Mouse (Mus musculus): ENCODE measurements around the gene 1500011B03Rik. TPM values are rescaled to one million over a fixed set of nuclear protein-coding genes. Genes with fewer than 3 reads are reported as not detected.
A peak's percentile ranks its signal among the peaks of the same experiment; 100 is the strongest.

1500011B03Rik gene
- polyA plus RNA-seq, 1 experiment: 5.8 TPM

DNA sequence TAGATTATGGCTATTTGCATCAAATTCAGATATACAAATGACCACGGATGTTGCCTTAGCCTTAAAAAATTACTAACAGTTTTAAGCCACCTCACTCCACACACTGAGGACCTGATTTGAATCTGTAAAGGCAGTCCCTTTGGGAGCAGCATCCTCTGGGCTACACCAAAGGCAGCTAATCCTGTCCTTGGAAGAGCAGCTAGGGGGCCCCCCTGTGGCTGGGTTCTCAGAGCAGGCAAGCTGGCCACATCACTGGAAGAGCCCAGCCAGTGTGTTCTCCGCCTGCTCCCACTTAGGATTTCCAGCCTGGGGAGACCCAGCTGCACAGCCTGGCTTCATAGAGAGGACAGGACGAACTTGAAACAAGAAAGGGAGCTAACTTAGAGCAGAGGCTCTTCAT lies 18.3 kb downstream of the 1500011B03Rik start:
- Histone ChIP-seq H3K36me3 (ENCODE audit: control insufficient read depth) (peaks cover 84% of the 10 kb centered on the region), H3K4me1 (ENCODE audit: control insufficient read depth) (peaks cover 62% of the 10 kb centered on the region), H3K4me3 (replicated peaks) (no peak overlapping the region), H3K9me3 (ENCODE audit: control insufficient read depth, low read length) (no peaks in the 10 kb centered on the region), H3K27me3 (ENCODE audit: control insufficient read depth) (no peaks in the 10 kb centered on the region)
- TF ChIP-seq TAL1 (IDR thresholded peaks at IDR 0.05; ENCODE audit: low read length) (no peak), GATA1 (IDR thresholded peaks at IDR 0.05; ENCODE audit: low read length) (no peak)

- Histone ChIP-seq H3K27me3 (ENCODE audit: control insufficient read depth) (no peaks in the 10 kb centered on the region), H3K4me3 (replicated peaks) (no peak overlapping the region), H3K4me1 (ENCODE audit: control insufficient read depth) (peaks cover 55% of the 10 kb centered on the region), H3K36me3 (ENCODE audit: control insufficient read depth) (peaks cover 85% of the 10 kb centered on the region), H3K9me3 (ENCODE audit: control insufficient read depth, low read length) (no peaks in the 10 kb centered on the region)
- TF ChIP-seq GATA1 (IDR thresholded peaks at IDR 0.05; ENCODE audit: low read length): no peak
- no peak for TF ChIP-seq TAL1 (IDR thresholded peaks at IDR 0.05; ENCODE audit: low read length)
These were observed 18.9 kb downstream of the 1500011B03Rik start for GRCm38 (mm10) chr5:114804335-114804734.

DNA sequence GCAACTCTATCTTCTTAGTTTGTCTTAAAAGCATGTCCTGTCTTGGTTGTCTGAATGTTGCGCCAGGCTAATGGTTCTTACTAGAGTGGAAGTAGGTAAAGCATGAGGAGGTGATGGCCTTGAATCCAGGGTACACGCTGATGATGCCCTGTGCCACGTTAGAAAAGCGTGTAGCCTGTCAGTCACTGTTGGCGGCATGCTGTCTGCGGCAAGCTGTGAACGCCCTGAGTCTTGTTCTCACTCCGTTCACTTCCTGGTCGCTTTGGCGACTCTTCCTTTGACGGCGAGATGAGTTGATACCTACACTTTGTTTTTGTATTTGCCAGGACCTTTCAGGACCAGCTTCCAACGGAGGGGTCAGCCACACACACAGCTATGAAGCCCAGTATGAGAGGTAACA lies 20.0 kb downstream of the 1500011B03Rik start:
- no peaks in the 10 kb centered on the region for H3K27me3 ChIP-seq (ENCODE audit: control insufficient read depth)
- TF ChIP-seq TAL1 (IDR thresholded peaks at IDR 0.05; ENCODE audit: low read length) (no peak), GATA1 (IDR thresholded peaks at IDR 0.05; ENCODE audit: low read length) (no peak)
- no peak overlapping the region for H3K4me3 ChIP-seq (replicated peaks)
- H3K36me3 ChIP-seq (ENCODE audit: control insufficient read depth): peaks cover 88% of the 10 kb centered on the region
- H3K4me1 ChIP-seq (ENCODE audit: control insufficient read depth): peaks cover 44% of the 10 kb centered on the region
- H3K9me3 ChIP-seq (ENCODE audit: control insufficient read depth, low read length): no peaks in the 10 kb centered on the region

- Histone ChIP-seq H3K9me3 (ENCODE audit: control insufficient read depth, low read length) (no peaks in the 10 kb centered on the region), H3K36me3 (ENCODE audit: control insufficient read depth) (peaks cover 98% of the 10 kb centered on the region), H3K27me3 (ENCODE audit: control insufficient read depth) (no peaks in the 10 kb centered on the region), H3K4me3 (replicated peaks) (no peak overlapping the region), H3K4me1 (ENCODE audit: control insufficient read depth) (peaks cover 33% of the 10 kb centered on the region)
- TF ChIP-seq TAL1 (IDR thresholded peaks at IDR 0.05; ENCODE audit: low read length) (no peak), GATA1 (IDR thresholded peaks at IDR 0.05; ENCODE audit: low read length) (no peak)
These were observed 21.4 kb downstream of the 1500011B03Rik start for GRCm38 (mm10) chr5:114801841-114802240.

DNA sequence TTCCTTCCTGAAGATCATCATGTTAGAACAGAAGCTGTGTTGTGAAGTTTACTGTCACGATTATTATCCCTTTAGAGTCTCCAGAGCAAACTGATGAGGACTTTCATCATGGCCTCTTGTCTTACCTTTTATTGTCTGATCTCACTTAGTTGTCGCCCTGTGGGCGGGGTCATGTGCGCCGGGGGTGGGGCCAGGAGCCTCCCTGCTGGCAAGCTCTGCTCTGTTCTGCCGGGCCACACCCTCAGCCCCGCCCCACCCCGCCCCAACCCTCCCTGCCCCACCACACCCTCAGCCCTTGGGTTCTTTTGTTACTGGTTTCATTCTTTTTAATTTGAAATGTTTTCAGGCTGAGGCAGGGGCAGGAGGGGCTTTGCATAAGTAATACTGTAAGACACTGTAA lies 22.2 kb downstream of the 1500011B03Rik start:
- H3K4me3 ChIP-seq (replicated peaks): no peak overlapping the region
- TF ChIP-seq GATA1 (IDR thresholded peaks at IDR 0.05; ENCODE audit: low read length) (no peak), TAL1 (IDR thresholded peaks at IDR 0.05; ENCODE audit: low read length) (no peak)
- H3K9me3 ChIP-seq (ENCODE audit: control insufficient read depth, low read length): peaks cover 6% of the 10 kb centered on the region
- H3K36me3 ChIP-seq (ENCODE audit: control insufficient read depth): peaks cover 97% of the 10 kb centered on the region
- H3K4me1 ChIP-seq (ENCODE audit: control insufficient read depth): peaks cover 31% of the 10 kb centered on the region
- no peaks in the 10 kb centered on the region for H3K27me3 ChIP-seq (ENCODE audit: control insufficient read depth)

DNA sequence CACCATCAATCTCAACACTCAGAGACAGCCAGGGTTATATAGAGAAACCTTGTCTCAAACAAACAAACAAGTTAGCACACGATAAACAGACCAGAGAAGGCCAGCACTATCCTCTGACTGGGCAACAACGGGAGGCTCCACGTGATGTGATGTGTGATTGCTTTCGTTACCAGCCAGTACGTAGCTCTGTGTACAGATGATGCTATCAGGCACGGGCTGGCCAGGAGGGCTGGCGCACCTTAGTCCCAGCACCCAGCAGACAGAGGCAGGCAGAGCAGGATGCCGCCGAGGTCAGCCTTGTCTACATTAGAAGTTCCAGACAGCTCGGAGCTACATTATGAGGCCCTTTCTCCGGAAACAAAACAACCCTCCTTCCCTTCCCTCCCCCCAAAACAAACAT lies 23.4 kb downstream of the 1500011B03Rik start:
- H3K27me3 ChIP-seq (ENCODE audit: control insufficient read depth): no peaks in the 10 kb centered on the region
- H3K9me3 ChIP-seq (ENCODE audit: control insufficient read depth, low read length): peaks cover 6% of the 10 kb centered on the region
- no peak overlapping the region for H3K4me3 ChIP-seq (replicated peaks)
- TF ChIP-seq GATA1 (IDR thresholded peaks at IDR 0.05; ENCODE audit: low read length) (no peak), TAL1 (IDR thresholded peaks at IDR 0.05; ENCODE audit: low read length) (no peak)
- H3K36me3 ChIP-seq (ENCODE audit: control insufficient read depth): peaks cover 96% of the 10 kb centered on the region
- peaks cover 28% of the 10 kb centered on the region for H3K4me1 ChIP-seq (ENCODE audit: control insufficient read depth)

GRCm38 (mm10) chr5:114797253-114797652 lies 26.0 kb downstream of the 1500011B03Rik start:
- Histone ChIP-seq H3K36me3 (ENCODE audit: control insufficient read depth) (peaks cover 96% of the 10 kb centered on the region), H3K4me1 (ENCODE audit: control insufficient read depth) (peaks cover 34% of the 10 kb centered on the region)
- no peak for TF ChIP-seq GATA1 (IDR thresholded peaks at IDR 0.05; ENCODE audit: low read length)
- no peak for TF ChIP-seq TAL1 (IDR thresholded peaks at IDR 0.05; ENCODE audit: low read length)

DNA sequence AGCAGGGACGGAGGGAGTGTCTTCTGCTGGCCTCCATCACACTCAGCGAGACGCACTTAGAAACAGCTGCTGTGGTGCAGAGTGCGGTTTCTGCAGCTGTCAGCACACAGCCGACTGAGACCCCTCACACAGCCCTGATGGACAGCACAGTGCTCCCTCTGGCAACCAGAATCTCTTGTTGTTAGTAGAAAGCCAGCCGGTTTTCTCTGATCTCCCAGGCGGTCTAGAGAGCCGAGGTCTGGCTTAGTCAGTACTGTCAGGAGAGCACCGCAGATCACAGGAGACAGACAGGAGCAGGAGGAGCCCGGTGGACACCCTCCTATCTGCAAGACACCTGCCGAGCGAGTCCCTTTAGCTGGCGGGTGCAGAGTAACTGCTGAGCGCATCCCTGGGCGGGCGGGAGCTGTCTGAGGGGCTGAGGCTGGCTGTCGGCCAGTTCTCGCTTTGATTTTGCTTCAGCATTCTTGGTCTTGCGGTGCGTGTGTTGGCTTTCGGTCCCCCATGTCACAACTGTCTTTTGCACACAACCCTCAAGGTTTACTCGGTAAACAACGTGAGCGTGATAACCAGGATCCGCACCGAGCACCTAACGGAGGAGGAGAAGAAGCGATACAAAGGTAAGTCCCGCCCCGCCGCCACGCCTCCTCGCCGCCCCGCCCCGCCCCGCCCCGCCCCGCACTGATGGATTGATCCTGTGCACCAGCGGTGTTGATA lies 26.8 kb downstream of the 1500011B03Rik start:
- H3K36me3 ChIP-seq (ENCODE audit: control insufficient read depth): peaks cover 97% of the 10 kb centered on the region
- TF ChIP-seq TAL1 (IDR thresholded peaks at IDR 0.05; ENCODE audit: low read length) (no peak), GATA1 (IDR thresholded peaks at IDR 0.05; ENCODE audit: low read length) (no peak)
- peaks cover 28% of the 10 kb centered on the region for H3K4me1 ChIP-seq (ENCODE audit: control insufficient read depth)
- no peaks in the 10 kb centered on the region for H3K27me3 ChIP-seq (ENCODE audit: control insufficient read depth)
- H3K4me3 ChIP-seq (replicated peaks): peak overlapping the region; percentile 8
- H3K9me3 ChIP-seq (ENCODE audit: control insufficient read depth, low read length): peaks cover 6% of the 10 kb centered on the region

More at GRCm38 (mm10) chr5:114797253-114797652, 26.0 kb downstream of the 1500011B03Rik start:
- H3K9me3 ChIP-seq (ENCODE audit: control insufficient read depth, low read length): peaks cover 6% of the 10 kb centered on the region
- H3K27me3 ChIP-seq (ENCODE audit: control insufficient read depth): no peaks in the 10 kb centered on the region
- no peak overlapping the region for H3K4me3 ChIP-seq (replicated peaks)

GRCm38 (mm10) chr5:114795653-114796052 lies 27.6 kb downstream of the 1500011B03Rik start:
- TF ChIP-seq GATA1 (IDR thresholded peaks at IDR 0.05; ENCODE audit: low read length): no peak
- no peak for TF ChIP-seq TAL1 (IDR thresholded peaks at IDR 0.05; ENCODE audit: low read length)
- Histone ChIP-seq H3K4me3 (replicated peaks) (no peak overlapping the region), H3K36me3 (ENCODE audit: control insufficient read depth) (peaks cover 98% of the 10 kb centered on the region), H3K9me3 (ENCODE audit: control insufficient read depth, low read length) (peaks cover 6% of the 10 kb centered on the region), H3K4me1 (ENCODE audit: control insufficient read depth) (peaks cover 20% of the 10 kb centered on the region), H3K27me3 (ENCODE audit: control insufficient read depth) (no peaks in the 10 kb centered on the region)
